Mouse (Mus musculus) cerebellum, adult 2 months (tissue): ENCODE results near the gene Snf8.

Experiments used
- CTCF ChIP-seq: fragments of 200-500 bp; IDR thresholded peaks from 2 replicates; pipeline ENCODE4 v1.5.1; 2011; ENCODE audit warnings: low read depth, mild to moderate bottlenecking, control low read depth, low read length, moderate library complexity, borderline replicate concordance; ENCODE audit not compliant: insufficient read depth
- POLR2A ChIP-seq: fragments of 200-500 bp; IDR thresholded peaks from 2 replicates; pipeline ENCODE4 v1.6.1; 2011; ENCODE audit warnings: low read length, control low read depth, borderline replicate concordance; ENCODE audit not compliant: insufficient read depth

DNA sequence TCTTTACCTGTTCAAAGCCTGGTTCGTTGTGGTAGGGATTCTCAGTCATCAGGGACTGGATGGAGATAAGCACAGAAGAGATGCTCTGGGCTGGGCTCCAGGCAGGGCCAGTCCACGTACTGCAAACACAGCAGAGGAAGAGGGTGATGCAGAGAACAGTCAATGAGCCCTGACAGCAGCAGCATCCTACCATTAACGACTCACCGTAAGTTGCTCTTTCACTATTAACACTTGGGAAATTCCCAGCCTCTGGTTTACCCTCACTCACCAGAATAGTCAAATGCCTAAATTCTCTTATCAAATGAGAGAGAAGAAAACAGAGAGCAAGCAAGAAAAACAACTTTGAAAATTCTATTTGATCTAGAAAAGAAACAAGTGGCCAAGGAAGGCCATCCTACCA, 23.6 kb downstream of the Snf8 start:
- TF ChIP-seq CTCF (no peak), POLR2A (no peak)
